Mouse (Mus musculus) layer of hippocampus, adult 18-20 months (tissue): ENCODE results near the gene Calcb. TPM values are rescaled to one million over a fixed set of nuclear protein-coding genes. Genes with fewer than 3 reads are reported as not detected.

Experiments used
- DNase-seq, 2 experiments: peaks; one replicate each; pipeline ENCODE4 v3.0.0; 2022; ENCODE audit warnings: low spot score in 2 of 2
- total RNA-seq, 2 experiments: library from RNA; stranded (reverse); gene quantifications; 2 replicates each; pipeline ENCODE4 v1.2.3; 2021

The Calcb gene
- total RNA-seq, 2 experiments from 2014 or later: 0.57 TPM; not detected in 1

DNA sequence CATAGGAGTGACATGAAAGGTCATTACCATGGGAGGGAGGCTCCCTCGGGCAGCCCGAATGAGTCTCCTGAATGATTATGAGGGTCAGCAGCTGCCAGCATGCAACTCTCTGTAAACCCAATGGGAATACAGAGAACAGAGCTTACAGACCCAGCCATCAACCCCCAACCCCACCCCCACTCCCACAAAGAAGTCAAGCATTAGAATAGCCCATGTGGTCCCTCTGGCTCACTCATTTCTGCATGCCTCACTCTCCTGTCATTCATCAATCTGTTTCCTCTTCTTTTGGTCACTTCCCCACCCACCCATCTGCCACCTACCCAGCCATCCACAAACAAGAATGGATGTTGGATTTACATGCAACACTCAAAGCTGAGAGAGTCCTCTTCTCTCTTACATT is 35.0 kb downstream of the Calcb start:
- DNase-seq: no peak

- DNase-seq: no peak
These were observed 35.8 kb downstream of the Calcb start for GRCm38 (mm10) chr7:114754196-114754595.

- no peak for DNase-seq
These were observed 36.2 kb downstream of the Calcb start for GRCm38 (mm10) chr7:114754626-114755025.

DNA sequence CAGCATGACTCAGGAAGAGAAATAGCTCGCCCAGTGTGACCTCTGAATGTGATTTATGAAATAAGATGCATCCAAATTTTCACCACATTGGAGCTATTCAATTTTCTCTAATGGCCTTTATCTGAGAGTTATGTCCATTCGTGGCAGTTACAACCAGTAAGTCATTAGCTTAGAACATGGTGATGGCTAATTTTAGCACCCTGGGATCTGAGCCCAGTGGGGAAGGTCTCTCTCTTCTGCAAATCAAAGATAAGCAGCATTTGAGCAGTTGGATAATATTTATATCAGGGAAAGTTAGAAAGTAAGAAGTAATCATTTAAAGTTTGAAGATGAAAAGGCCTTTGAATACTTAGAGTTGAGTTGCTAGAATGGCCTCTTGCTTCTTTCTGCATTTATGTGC is 44.2 kb downstream of the Calcb start:
- DNase-seq: no peak

DNA sequence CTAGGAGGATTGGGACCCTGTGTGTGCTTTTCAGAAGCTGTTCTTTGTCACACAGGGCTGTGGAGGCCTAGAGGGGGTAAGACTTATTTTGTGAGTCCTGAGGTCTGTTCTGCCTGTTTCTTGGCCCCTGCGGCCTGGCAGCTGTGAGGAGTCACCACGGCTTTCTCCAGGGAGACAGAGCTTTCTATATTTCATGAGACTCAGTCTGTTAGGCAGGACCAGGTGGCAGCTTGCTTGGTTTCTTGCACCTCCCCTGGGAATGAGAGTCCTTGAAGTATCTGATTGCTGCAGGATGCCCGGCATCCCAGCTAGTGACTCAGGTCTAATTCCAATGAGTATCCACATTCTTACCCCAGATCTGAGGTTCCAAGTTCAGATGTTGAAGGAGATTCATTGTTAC is 46.8 kb downstream of the Calcb start:
- no peak for DNase-seq

- no peak for DNase-seq
These were observed 48.1 kb downstream of the Calcb start for GRCm38 (mm10) chr7:114766523-114766922.

- DNase-seq: no peak
These were observed 50.1 kb downstream of the Calcb start for GRCm38 (mm10) chr7:114768516-114768915.

- no peak for DNase-seq
These were observed 50.6 kb downstream of the Calcb start for GRCm38 (mm10) chr7:114769041-114769440.

GRCm38 (mm10) chr7:114770586-114770985 is 52.1 kb downstream of the Calcb start:
- no peak for DNase-seq

- no peak for DNase-seq
These were observed 53.4 kb downstream of the Calcb start for GRCm38 (mm10) chr7:114771801-114772200.

Other genes starting within 250 kb of the Calcb start
- gene Cyp2r1, start 155.7 kb upstream of the Calcb start, total RNA-seq: 1 to 10 TPM; 1.3 to 2.1 TPM
- 1 to 10 TPM; 1.4 to 1.9 TPM for gene Calca, start 82.3 kb upstream of the Calcb start, total RNA-seq
- gene Insc, start 25.1 kb downstream of the Calcb start, total RNA-seq: 1 to 10 TPM; 3.9 to 5.6 TPM